Mouse (Mus musculus) frontal cortex, postnatal 25 days (tissue): ENCODE data around the gene Akt1.
A peak's percentile ranks its signal among the peaks of the same experiment; 100 is the strongest.

Source experiments
- DNase-seq, 2 experiments: peaks; one replicate each; pipeline ENCODE4 v3.0.0; 2022; ENCODE audit warnings: low spot score in 2 of 2

Gene Akt1

DNA sequence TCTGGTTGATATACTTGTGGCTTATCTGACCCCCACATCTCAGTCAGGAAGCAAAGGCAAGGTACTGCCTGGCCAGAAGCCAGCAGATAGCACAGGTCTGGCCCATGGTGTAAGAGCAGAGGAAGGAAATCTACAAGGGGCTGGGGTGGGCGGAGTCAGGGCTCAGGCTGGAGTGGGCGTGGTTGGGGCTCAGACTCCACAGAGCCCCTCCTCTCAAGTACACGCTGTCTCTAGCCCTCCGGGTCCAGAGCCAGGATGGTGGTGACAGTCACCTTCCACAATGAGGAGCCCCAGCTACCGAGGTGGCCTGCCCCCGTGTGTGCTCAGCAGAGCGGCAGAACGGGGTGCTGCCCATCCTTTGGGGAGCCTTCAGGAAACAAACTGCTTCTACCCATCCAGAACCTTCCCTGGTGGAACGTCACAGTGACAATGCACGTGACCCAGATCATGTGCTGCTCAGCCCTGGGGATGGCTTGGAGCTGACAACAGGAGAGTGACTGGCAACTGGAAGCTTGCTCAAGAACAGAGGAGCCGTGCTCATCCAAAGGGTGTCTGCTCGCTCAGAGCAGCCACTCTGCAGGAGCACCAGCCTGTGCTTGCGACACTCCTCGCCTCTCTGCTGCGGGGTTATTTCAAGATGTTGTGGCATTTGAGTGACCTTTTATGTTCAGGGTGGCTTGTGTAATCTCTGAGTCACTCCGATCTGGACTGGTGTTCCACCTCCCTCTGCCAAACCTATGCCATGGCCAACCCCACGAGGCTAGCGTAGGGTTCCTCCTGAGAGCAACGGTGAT, 45.6 kb downstream of the Akt1 start:
- no peak for DNase-seq

DNA sequence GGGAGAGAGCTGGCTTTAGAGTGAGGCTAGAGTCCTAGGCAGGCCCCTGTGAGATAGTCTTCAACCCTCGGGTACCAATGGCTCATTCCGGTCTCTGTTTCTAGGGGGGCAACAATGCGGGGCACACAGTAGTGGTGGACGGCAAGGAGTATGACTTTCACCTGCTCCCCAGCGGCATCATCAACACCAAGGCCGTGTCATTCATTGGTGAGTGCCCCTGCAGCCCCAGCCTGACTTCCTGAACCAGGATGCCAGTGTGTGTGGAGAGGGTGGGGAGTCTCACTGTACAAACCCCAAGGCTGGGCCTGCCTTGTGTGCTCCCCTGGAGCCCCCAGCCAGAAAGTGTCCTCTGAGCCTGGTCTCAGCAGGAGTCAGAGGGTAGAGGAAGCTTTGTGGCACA, 46.5 kb downstream of the Akt1 start:
- no peak for DNase-seq

DNA sequence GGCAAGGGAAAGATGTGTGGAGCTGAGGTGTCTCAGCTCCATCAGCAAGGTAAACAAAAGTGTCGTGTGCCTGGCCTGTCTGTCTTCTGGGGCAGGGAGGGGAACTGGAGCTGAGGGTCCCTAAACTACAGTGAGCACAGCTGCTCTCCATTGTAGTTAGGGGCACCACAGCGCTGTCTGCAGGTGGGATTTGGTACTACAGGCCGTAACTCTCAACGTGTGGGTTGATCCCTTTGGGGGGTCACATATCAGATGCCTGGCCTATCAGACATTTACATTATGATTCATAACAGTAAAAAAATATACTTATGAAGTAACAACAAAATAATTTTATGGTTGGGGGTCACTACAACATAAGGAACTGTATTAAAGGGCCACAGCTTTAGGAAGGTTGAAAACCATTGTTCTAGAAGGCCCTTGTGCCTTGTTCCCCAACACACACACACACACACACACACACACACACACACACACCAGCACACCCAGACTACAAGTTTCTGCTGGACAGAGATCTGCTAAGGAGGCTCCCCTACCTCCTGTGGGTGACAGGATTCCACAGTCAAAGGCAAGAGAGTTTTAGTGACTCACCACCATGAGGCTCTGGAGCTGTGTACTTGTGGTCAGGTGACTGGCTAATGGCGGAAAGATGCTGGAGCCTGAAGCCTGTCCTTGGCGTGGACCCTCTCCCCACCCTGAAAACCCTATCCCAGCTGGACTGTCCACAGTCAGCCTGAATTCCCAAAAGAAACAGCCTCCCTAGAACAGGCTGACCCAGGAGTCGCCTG, 47.4 kb downstream of the Akt1 start:
- no peak for DNase-seq

- no peak for DNase-seq
Measured at GRCm38 (mm10) chr12:112626455-112626854, 48.2 kb downstream of the Akt1 start.

- no peak for DNase-seq
Measured at GRCm38 (mm10) chr12:112625700-112626099, 49.0 kb downstream of the Akt1 start.

GRCm38 (mm10) chr12:112623742-112624141, 50.9 kb downstream of the Akt1 start:
- peak in 1 of 2 experiments; percentile 64 for DNase-seq

GRCm38 (mm10) chr12:112621900-112622299, 52.8 kb downstream of the Akt1 start:
- no peak for DNase-seq

- DNase-seq = no peak
Measured at GRCm38 (mm10) chr12:112620354-112621061, 54.2 kb downstream of the Akt1 start.

DNA sequence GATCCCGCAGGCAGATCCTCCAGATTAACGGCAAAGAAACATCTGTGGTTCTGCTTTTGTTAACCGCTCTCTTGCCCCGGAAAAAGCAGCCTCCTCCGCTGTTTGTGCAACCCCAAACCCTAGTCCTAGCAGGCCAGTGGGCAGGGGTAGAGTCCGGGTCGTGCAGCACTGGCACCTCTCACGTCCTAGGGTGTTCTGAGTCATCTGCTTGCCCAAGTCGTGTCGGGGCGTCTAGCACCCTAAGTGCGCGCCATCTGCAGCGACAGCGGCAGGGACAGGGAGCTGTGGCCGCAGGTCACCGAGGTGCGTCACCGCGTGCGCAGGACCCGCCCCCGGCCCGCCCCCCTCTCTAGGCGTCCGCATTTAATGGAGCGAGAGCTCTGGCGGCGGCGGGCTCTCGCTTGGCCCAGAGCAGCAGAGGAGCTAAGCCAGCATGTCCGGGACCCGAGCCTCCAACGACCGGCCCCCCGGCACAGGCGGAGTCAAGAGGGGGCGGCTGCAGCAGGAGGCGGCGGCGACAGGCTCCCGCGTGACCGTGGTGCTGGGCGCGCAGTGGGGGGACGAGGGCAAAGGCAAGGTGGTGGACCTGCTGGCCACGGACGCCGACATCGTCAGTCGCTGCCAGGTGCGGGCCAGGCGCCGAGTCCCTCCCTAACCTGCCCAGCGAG, 54.9 kb downstream of the Akt1 start, which contains the start of gene Adssl1:
TSS of gene Adssl1 (plus strand) at position 360 of the 668 bp plus-strand sequence.
- no peak for DNase-seq

DNA sequence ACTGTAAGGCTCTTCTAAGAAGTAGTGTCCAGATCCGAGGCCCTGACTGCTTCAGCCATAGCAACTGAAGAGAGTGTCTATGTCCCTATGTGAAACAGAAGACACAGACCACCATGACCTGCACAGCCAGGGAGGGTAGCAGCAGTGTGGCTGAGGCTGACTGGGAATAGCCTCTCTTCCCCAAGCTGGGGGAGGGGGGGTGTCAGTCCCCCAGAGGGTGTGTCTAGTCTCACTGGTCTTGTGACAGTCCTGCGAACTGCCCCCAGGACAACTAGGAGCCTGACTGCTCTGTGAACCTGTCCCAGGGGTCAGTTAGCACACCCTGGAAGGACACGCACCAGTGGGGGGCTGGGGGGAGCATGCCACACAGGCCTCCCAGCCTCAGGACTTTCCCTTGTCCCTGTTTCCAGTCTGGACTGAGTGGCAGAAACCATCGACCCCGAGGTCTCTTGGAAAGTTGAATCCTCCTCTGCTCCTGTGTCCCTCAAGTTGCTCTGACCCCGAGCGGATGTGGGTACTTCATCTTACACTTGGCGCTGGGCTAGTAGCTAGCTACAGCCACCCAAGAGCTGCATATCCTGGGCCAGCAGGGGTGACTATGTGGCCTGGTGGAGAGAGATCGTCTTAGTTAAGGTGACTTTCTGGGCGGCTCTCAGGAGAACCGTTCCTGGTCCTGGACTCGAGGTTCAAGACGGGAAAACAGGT, 55.6 kb downstream of the Akt1 start:
- DNase-seq = no peak

- DNase-seq = peak; percentile 40 to 47
Measured at GRCm38 (mm10) chr12:112617898-112618380, 56.7 kb downstream of the Akt1 start.

DNA sequence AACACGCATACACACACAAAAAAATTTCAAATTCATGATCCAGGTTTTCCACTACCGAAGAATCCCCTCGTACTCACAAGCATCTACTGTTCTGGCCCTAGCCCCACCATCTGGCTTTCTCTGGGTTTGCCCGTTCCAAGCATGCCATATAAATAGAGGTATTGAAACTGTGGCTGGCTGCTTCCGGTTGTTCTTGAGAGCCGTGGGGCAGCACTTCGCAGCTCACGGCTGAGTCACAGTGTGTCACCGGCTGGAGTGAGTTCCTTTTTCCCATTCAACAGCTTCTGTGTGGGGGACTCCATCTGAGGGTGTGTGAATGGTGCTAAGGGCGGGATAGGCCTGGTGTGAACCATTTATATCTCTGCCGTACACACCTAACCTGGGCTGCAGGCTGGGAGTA, 57.5 kb downstream of the Akt1 start:
- peak in 1 of 2 experiments; percentile 64 for DNase-seq

DNA sequence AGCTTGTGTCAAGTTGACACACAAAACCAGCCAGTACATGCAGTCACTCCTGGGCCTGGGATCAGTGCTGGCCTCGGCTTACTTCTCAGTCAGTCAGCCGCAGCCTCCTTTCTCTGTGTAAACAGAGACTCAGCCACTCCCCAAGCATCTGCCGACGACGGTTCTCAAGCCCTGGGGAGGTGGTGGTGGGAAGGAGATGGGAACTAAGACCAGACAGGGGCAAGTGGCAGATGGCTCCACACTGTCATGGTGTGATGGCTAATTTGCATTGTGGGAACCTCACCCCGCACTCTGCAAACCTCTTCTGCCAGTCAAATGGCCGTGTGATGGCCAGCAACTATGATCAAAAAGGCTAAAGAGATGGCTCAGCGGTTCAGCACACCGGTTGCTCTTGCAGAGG, 58.0 kb downstream of the Akt1 start:
- DNase-seq = no peak

GRCm38 (mm10) chr12:112609031-112609430, 65.7 kb downstream of the Akt1 start:
- no peak for DNase-seq

GRCm38 (mm10) chr12:112606998-112607397, 67.7 kb downstream of the Akt1 start:
- DNase-seq = no peak

GRCm38 (mm10) chr12:112605766-112606165, 68.9 kb downstream of the Akt1 start:
- peak; percentile 56 to 70 for DNase-seq

GRCm38 (mm10) chr12:112604709-112605649, 69.7 kb downstream of the Akt1 start:
- DNase-seq = no peak

GRCm38 (mm10) chr12:112604022-112604421, 70.7 kb downstream of the Akt1 start:
- DNase-seq = no peak
